Mouse (Mus musculus) liver, adult 2 months (tissue): ENCODE data around the gene Nr1h2. TPM values are rescaled to one million over a fixed set of nuclear protein-coding genes. Genes with fewer than 3 reads are reported as not detected.

Source experiments
- DNase-seq: peaks from one replicate; pipeline ENCODE4 v3.0.0-alpha.2; 2011; ENCODE audit warnings: low read depth, low spot score; ENCODE audit errors: extremely low read depth
- H3K27ac ChIP-seq: fragments of 200-500 bp; replicated peaks from 2 replicates; pipeline ENCODE4 v1.5.1; 2012; ENCODE audit warnings: low read depth, mild to moderate bottlenecking, control low read depth, inconsistent platforms, low read length; ENCODE audit not compliant: insufficient read depth
- H3K27me3 ChIP-seq: fragments of 200-500 bp; 2 replicates; pipeline ENCODE4 v1.6.1; 2012; ENCODE audit warnings: mild to moderate bottlenecking, moderate library complexity, low read length, inconsistent platforms; ENCODE audit not compliant: control insufficient read depth, insufficient read depth
- H3K36me3 ChIP-seq: fragments of 200-500 bp; 2 replicates; pipeline ENCODE4 v1.6.1; 2012; ENCODE audit warnings: low read length, inconsistent platforms; ENCODE audit not compliant: control insufficient read depth, insufficient read depth
- H3K4me1 ChIP-seq: fragments of 200-500 bp; 2 replicates; pipeline ENCODE4 v1.6.1; 2011; ENCODE audit warnings: low read length; ENCODE audit not compliant: control insufficient read depth, insufficient read depth
- H3K4me3 ChIP-seq: fragments of 200-500 bp; 2 replicates; pipeline ENCODE4 v1.5.1; 2011; ENCODE audit warnings: low read depth, mild to moderate bottlenecking, control low read depth, low read length, moderate library complexity; ENCODE audit not compliant: insufficient read depth
- H3K79me2 ChIP-seq: fragments of 200-500 bp; 2 replicates; pipeline ENCODE4 v1.6.1; 2012; ENCODE audit warnings: inconsistent platforms, mild to moderate bottlenecking, low read length, moderate library complexity; ENCODE audit not compliant: control insufficient read depth, insufficient read depth
- H3K9ac ChIP-seq: fragments of 200-500 bp; 2 replicates; pipeline ENCODE4 v1.6.1; 2012; ENCODE audit warnings: low read depth, mild to moderate bottlenecking, control low read depth, inconsistent platforms, low read length
- CTCF ChIP-seq: fragments of 200-500 bp; IDR thresholded peaks from 2 replicates; pipeline ENCODE4 v1.5.1; 2011; ENCODE audit warnings: low read depth, low read length, control low read depth
- POLR2A ChIP-seq: fragments of 200-500 bp; IDR thresholded peaks from 2 replicates; pipeline ENCODE4 v1.6.1; 2011; ENCODE audit warnings: low read length, control low read depth; ENCODE audit not compliant: insufficient read depth; ENCODE audit errors: extremely low read depth
- WGBS: fragments of 180-500 bp; shearing (Covaris S2); methylation state at CpG from one replicate; pipeline ENCODE4 v1.1.7; 2018; 5-methylcytosine and 5-hydroxymethylcytosine counted together
- polyA plus RNA-seq: library from polyadenylated mRNA; depleted of rRNA; stranded (reverse); fragments of >200 nt; gene quantifications from 2 replicates; pipeline ENCODE4 v1.2.3, GENCODE M21; 2012
- total RNA-seq: library from RNA; depleted of rRNA; stranded (reverse); fragments of >200 nt; gene quantifications from 2 replicates; pipeline ENCODE4 v1.2.3, GENCODE M21; 2014

Gene Nr1h2
- total and polyA plus RNA-seq, 2 experiments, result 21.6 to 80.3 TPM

GRCm38 (mm10) chr7:44531207-44531606 is 22.5 kb downstream of the Nr1h2 start:
- TF ChIP-seq POLR2A, result no peak
- TF ChIP-seq CTCF, result no peak
- Histone ChIP-seq H3K4me3 (no peak overlapping the region), H3K27me3 (no peaks in the 10 kb centered on the region), H3K9ac (no peak overlapping the region), H3K36me3 (no peaks in the 10 kb centered on the region), H3K4me1 (no peaks in the 10 kb centered on the region), H3K27ac (no peak overlapping the region), H3K79me2 (no peaks in the 10 kb centered on the region)
- DNase-seq, result no peak
- 60% methylated on average over 5 of the region's 5 CpGs for WGBS

GRCm38 (mm10) chr7:44530507-44530906 is 23.2 kb downstream of the Nr1h2 start:
- TF ChIP-seq CTCF (no peak), POLR2A (no peak)
- 78% methylated on average over 3 of the region's 3 CpGs for WGBS
- DNase-seq, result no peak
- Histone ChIP-seq H3K27ac (no peak overlapping the region), H3K9ac (no peak overlapping the region), H3K36me3 (no peaks in the 10 kb centered on the region), H3K27me3 (no peaks in the 10 kb centered on the region), H3K79me2 (no peaks in the 10 kb centered on the region), H3K4me3 (no peak overlapping the region), H3K4me1 (no peaks in the 10 kb centered on the region)

GRCm38 (mm10) chr7:44529518-44529917 is 24.2 kb downstream of the Nr1h2 start:
- Histone ChIP-seq H3K27me3 (0 out of 2 replicates have a peak, but pooled peaks cover 3% of the 10 kb centered on the region), H3K4me1 (no peaks in the 10 kb centered on the region), H3K36me3 (no peaks in the 10 kb centered on the region), H3K9ac (no peak overlapping the region), H3K4me3 (no peak overlapping the region), H3K79me2 (no peaks in the 10 kb centered on the region), H3K27ac (no peak overlapping the region)
- DNase-seq, result no peak
- WGBS, result 76% methylated on average over 5 of the region's 5 CpGs
- TF ChIP-seq POLR2A (no peak), CTCF (no peak)

- Histone ChIP-seq H3K4me3 (peak overlapping the region; percentile 46), H3K36me3 (no peaks in the 10 kb centered on the region), H3K27me3 (0 out of 2 replicates have a peak, but pooled peaks cover 3% of the 10 kb centered on the region), H3K27ac (no peak overlapping the region), H3K9ac (peak overlapping the region; percentile 40), H3K79me2 (no peaks in the 10 kb centered on the region), H3K4me1 (no peaks in the 10 kb centered on the region)
- TF ChIP-seq CTCF (peak; percentile 84), POLR2A (no peak)
- DNase-seq, result peak; percentile 60
- WGBS, result 9% methylated on average over 40 of the region's 40 CpGs
These were observed 26.0 kb downstream of the Nr1h2 start for GRCm38 (mm10) chr7:44527483-44528398.

- TF ChIP-seq CTCF (no peak), POLR2A (no peak)
- Histone ChIP-seq H3K27ac (no peak overlapping the region), H3K9ac (no peak overlapping the region), H3K36me3 (no peaks in the 10 kb centered on the region), H3K79me2 (no peaks in the 10 kb centered on the region), H3K27me3 (peaks cover 6% of the 10 kb centered on the region; the same call in 1 of the 2 replicates), H3K4me3 (no peak overlapping the region), H3K4me1 (no peaks in the 10 kb centered on the region)
- 89% methylated on average over 14 of the region's 14 CpGs for WGBS
- no peak for DNase-seq
These were observed 27.2 kb downstream of the Nr1h2 start for GRCm38 (mm10) chr7:44526414-44527154.
